ENCODE assay signal across 9 mouse cellular contexts in the genomic region with DNA sequence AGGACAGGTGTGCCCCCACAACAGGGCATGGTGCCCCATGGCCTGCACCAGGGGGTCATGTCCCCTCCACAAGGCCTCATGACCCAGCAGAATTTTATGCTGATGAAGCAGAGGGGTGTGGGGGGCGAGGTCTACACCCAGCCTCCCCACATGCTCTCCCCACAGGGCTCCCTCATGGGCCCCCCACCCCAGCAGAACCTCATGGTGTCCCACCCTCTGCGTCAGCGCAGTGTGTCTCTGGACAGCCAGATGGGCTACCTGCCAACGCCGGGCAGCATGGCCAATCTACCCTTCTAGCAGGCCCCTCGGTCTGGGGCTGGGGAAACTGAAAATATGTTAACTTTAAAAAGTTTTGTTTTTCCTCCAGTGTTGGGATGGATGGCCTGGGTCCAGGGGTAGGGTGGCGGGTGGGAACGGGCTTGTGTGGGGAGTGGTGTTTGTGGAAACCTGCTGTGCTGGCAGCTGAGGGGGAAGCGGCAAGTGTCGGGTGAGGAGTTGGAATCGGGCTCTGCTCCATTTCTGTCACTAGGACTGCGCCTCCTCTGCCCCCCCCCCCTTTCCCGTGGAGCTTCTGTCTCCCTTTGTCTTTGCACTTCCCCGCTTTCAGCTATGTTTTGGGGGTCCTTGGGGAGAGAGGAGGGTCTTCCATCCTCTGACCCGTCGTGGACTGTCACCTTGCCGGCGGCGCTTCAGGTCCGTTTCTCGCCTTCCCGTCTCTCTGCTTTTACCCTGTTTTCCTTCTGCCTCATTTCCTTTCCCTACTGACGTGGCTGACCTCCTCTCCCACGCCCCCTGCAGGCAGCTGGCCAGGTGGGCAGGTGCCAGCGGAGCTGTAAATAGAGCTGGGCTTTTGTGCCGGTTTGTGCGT. TPM values are rescaled to one million over a fixed set of nuclear protein-coding genes. Genes with fewer than 3 reads are reported as not detected.
DNase-seq lines count a peak whose midpoint lies in the region; ATAC-seq and TF ChIP-seq lines count a peak whose summit lies in the region.
"Had no signal": no experiment of that assay in that cellular context is flagged by ENCODE, and none has a peak within 500 bp of the region (broad histone marks: within the 10 kb centered on the region; RNA-seq: fewer than 3 reads in every experiment).

No protein-coding gene starts in this region.

- H3K9me3 ChIP-seq in forebrain, embryonic 14.5 days (replicated peaks; ENCODE audit: control insufficient read depth, low read length), result no peaks in the 10 kb centered on the region
- no peaks in the 10 kb centered on the region for H3K9me3 ChIP-seq in lung, embryonic 14.5 days (ENCODE audit: low read depth, low read length)
- H3K9me3 ChIP-seq in neural tube, embryonic 14.5 days (ENCODE audit: control insufficient read depth, low read length), result no peaks in the 10 kb centered on the region

- peak overlapping the region; percentile 64; the same call in 1 of the 2 replicates for H3K27ac ChIP-seq in forebrain, embryonic 14.5 days (ENCODE audit: low read depth, low read length)
- H3K27ac ChIP-seq in lung, embryonic 14.5 days (ENCODE audit: low read depth), result peak overlapping the region; percentile 76; the same call in 1 of the 2 replicates
- H3K27ac ChIP-seq in neural tube, embryonic 14.5 days (ENCODE audit: low read depth, low read length), result 0 out of 2 replicates have a peak overlapping the region, but pooled peaks have one; percentile 4

- H3K4me2 ChIP-seq in forebrain, embryonic 14.5 days (ENCODE audit: low read length), result peak overlapping the region; percentile 45
- H3K4me2 ChIP-seq in lung, embryonic 14.5 days, result peak overlapping the region; percentile 59
- H3K4me2 ChIP-seq in neural tube, embryonic 14.5 days (ENCODE audit: low read depth, low read length), result peak overlapping the region; percentile 36; the same call in 1 of the 2 replicates

- peak; percentile 69 for DNase-seq in ES-CJ7 (ENCODE audit: low read depth, low spot score)
- peak; percentile 91 for DNase-seq in cerebellum, adult 11-12 months
- peak; percentile 84 for DNase-seq in forebrain, embryonic 14.5 days (ENCODE audit: low spot score)
- DNase-seq in heart, postnatal 14 days, result peak; percentile 91 to 96
- peak; percentile 93 to 94 for DNase-seq in kidney, postnatal 4 days
- peak; percentile 85 for DNase-seq in lung, embryonic 14.5 days
- DNase-seq in testis, postnatal 14 days (ENCODE audit: low spot score), result peak; percentile 83

- H3K9ac ChIP-seq in forebrain, embryonic 14.5 days (ENCODE audit: low read length), result 0 out of 2 replicates have a peak overlapping the region, but pooled peaks have one; percentile 32
- H3K9ac ChIP-seq in lung, embryonic 14.5 days, result peak overlapping the region; percentile 42
- 0 out of 2 replicates have a peak overlapping the region, but pooled peaks have one; percentile 25 for H3K9ac ChIP-seq in neural tube, embryonic 14.5 days (replicated peaks; ENCODE audit: low read depth, low read length)

- peaks cover 14% of the 10 kb centered on the region for H3K4me1 ChIP-seq in forebrain, embryonic 14.5 days (ENCODE audit: control insufficient read depth, insufficient read depth, low read length)
- H3K4me1 ChIP-seq in lung, embryonic 14.5 days (ENCODE audit: insufficient read depth), result peaks cover 20% of the 10 kb centered on the region; the same call in 1 of the 2 replicates
- H3K4me1 ChIP-seq in neural tube, embryonic 14.5 days (ENCODE audit: control insufficient read depth, insufficient read depth, low read length), result peaks cover 17% of the 10 kb centered on the region

- TF ChIP-seq CTCF in lung, embryonic 14.5 days (IDR thresholded peaks at IDR 0.05; ENCODE audit: low read depth), result peak; percentile 82

- WGBS in forebrain, embryonic 14.5 days, result 8% methylated on average over 26 of the region's 27 CpGs
- WGBS in lung, embryonic 14.5 days, result 5% methylated on average over 25 of the region's 27 CpGs
- WGBS in neural tube, embryonic 14.5 days, result 8% methylated on average over 26 of the region's 27 CpGs

- intact Hi-C loops in heart, postnatal 14 days (cut with DNase I), result loop anchor here (2.0 to 5.0 kb wide), 2 partner anchors 32 to 95 kb away; partner anchors contain the start of gene Ddx6

- ATAC-seq in forebrain, embryonic 14.5 days, result peak; percentile 30
- peak; percentile 48 for ATAC-seq in lung, embryonic 14.5 days (ENCODE audit: insufficient read depth)
- 0 out of 2 replicates have a peak, but pooled peaks have one; percentile 22 for ATAC-seq in neural tube, embryonic 14.5 days (ENCODE audit: low read depth)

- H3K36me3 ChIP-seq in forebrain, embryonic 14.5 days (ENCODE audit: control insufficient read depth, insufficient read depth, low read length), result peaks cover 47% of the 10 kb centered on the region
- H3K36me3 ChIP-seq in lung, embryonic 14.5 days (ENCODE audit: insufficient read depth), result peaks cover 46% of the 10 kb centered on the region
- H3K36me3 ChIP-seq in neural tube, embryonic 14.5 days (ENCODE audit: control insufficient read depth, insufficient read depth, low read length), result peaks cover 35% of the 10 kb centered on the region

- no peaks in the 10 kb centered on the region for H3K27me3 ChIP-seq in forebrain, embryonic 14.5 days (replicated peaks; ENCODE audit: control insufficient read depth, insufficient read depth, low read length)
- H3K27me3 ChIP-seq in lung, embryonic 14.5 days (ENCODE audit: insufficient read depth, low read length), result no peaks in the 10 kb centered on the region
- no peaks in the 10 kb centered on the region for H3K27me3 ChIP-seq in neural tube, embryonic 14.5 days (ENCODE audit: control insufficient read depth, insufficient read depth, low read length)

- peak overlapping the region; percentile 21 for H3K4me3 ChIP-seq in forebrain, embryonic 14.5 days (ENCODE audit: low read depth, low read length)
- peak overlapping the region; percentile 25; the same call in 1 of the 2 replicates for H3K4me3 ChIP-seq in lung, embryonic 14.5 days (ENCODE audit: low read depth, low read length)
- no peak overlapping the region for H3K4me3 ChIP-seq in neural tube, embryonic 14.5 days (ENCODE audit: low read depth, low read length)

RNA-seq across cellular contexts. Expression of gene Bcl9l, which starts 27.1 kb away (rescaled TPM):
- polyA plus RNA-seq in forebrain, embryonic 14.5 days (2014; fragmentation: Nextera tagmentation; extraction: Ambion mirVana), result 9.9 and 13.4 TPM in 2 replicates
- total RNA-seq in heart, postnatal 14 days (2021), result 10 to 100 TPM; 57.9 to 64.9 TPM
- polyA plus RNA-seq in lung, embryonic 14.5 days (2014; fragmentation: Nextera tagmentation; extraction: Ambion mirVana), result 16.3 and 17.3 TPM in 2 replicates
- polyA plus RNA-seq in neural tube, embryonic 14.5 days (2014; fragmentation: Nextera tagmentation; extraction: Ambion mirVana), result 11.5 and 12.3 TPM in 2 replicates

RNA-seq across cellular contexts. Expression of gene Cxcr5, which starts 52.0 kb away (rescaled TPM):
- polyA plus RNA-seq in forebrain, embryonic 14.5 days (2014; fragmentation: Nextera tagmentation; extraction: Ambion mirVana), result 0.07 TPM in 1 of 2 replicates, not detected in the other
- total RNA-seq in heart, postnatal 14 days (2021), result under 1 TPM; 0.12 to 0.20 TPM
- polyA plus RNA-seq in lung, embryonic 14.5 days (2014; fragmentation: Nextera tagmentation; extraction: Ambion mirVana), result not detected in 2 replicates
- polyA plus RNA-seq in neural tube, embryonic 14.5 days (2014; fragmentation: Nextera tagmentation; extraction: Ambion mirVana), result not detected in 2 replicates

RNA-seq across cellular contexts. Expression of gene Upk2, which starts 54.9 kb away (rescaled TPM):
- polyA plus RNA-seq in forebrain, embryonic 14.5 days (2014; fragmentation: Nextera tagmentation; extraction: Ambion mirVana), result not detected in 2 replicates
- not detected for total RNA-seq in heart, postnatal 14 days (2021)
- polyA plus RNA-seq in lung, embryonic 14.5 days (2014; fragmentation: Nextera tagmentation; extraction: Ambion mirVana), result 0.39 and 0.53 TPM in 2 replicates
- polyA plus RNA-seq in neural tube, embryonic 14.5 days (2014; fragmentation: Nextera tagmentation; extraction: Ambion mirVana), result not detected in 2 replicates
- polyA plus RNA-seq: frontal cortex, adult 2 months had no signal

Comparison
In these comparisons a context has a peak if more than half of its experiments do, and no peak if none do; other contexts are left out.
1. H3K27ac ChIP-seq: peak in every context shown above with its lines; median percentile 76 in lung, embryonic 14.5 days; 64 in forebrain, embryonic 14.5 days; 4 in neural tube, embryonic 14.5 days.